Mouse (Mus musculus): ENCODE measurements around the gene Adamts14.
A peak's percentile ranks its signal among the peaks of the same experiment; 100 is the strongest.

Gene Adamts14

DNA sequence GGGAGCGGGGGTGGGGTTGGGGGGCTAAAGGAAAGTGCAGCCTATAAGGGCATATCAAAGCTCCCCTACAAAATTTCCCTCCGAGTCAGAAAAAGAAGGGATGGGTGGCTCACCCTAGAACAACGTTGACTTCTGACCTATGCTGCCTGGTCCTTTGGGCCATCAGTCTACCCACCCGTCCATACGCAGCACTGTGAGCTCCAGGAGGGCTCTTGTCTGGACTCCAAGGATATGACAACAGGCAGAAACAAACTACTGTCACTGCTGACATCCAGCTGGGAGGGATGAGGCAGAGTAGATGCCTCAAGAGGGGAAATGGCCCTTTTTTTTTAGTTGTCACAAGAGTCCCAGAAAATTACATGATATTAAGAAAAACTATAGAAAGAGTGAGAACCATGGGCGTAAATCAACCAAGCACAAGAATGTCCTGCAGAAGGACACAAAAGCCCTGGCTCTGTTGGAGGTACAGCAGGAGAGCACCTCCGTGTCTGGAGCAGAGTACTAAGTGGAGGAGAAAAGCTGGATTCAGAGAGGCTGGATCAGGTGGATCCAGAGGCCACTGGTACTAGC, 96.9 kb downstream of the Adamts14 start:
- no peak for DNase-seq

- DNase-seq: no peak
Observed at GRCm38 (mm10) chr10:61175442-61176204, 97.6 kb downstream of the Adamts14 start.

DNA sequence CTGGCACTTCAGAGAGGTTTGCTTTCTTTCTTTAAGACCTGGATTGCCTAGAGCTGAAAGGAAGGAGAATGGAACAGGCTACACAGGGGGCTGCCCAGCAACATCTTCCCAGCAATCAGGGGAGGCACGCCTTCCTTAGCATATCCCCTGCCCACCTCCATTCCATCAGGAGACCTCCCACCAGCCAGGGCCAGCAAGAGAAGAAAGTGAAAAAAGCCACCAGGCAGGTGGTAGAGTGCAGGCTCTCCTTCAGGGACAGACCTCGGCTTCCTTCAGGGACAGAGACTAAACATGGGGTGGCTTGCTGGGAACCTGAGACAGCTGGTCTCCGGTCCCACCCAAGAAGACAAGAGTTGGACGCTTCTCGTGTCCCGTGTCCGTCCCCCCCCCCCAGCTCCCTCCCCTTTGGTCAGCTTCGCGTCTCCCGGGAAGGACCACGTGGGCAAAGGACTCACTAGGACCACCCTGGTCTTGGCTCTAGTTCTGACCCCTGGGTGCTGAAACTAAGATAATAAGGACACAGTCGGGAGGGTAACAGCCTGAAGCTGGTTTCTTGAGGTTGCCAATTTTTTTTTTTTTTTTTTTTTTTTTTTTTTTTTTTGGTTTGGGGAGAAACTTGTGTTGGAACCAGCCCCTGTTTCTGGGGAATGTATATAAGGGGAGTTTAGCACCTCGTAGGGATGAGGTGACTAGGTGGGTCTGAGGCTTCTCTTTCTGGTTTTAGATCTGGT, 98.4 kb downstream of the Adamts14 start:
- DNase-seq: no peak

DNA sequence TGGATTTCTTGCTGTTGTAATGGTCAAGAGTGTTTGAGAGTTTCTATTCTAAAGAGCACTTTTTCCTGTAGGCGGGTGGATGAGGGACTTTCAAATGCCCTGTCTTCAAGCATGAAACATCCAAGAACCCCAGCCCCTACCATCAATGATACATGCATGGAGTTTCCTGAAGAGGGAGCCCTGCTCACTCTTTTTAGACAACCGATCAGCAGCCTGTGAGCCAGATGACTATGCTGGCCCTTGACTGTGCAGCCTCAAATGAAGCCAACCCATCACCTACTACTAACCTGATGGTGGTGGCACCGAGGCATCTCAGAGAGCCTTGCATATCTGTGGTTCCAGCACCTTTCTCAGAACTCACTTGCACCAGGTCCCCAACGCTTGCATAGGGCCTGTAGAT, 100.7 kb downstream of the Adamts14 start:
- DNase-seq: no peak

- DNase-seq: no peak
Observed at GRCm38 (mm10) chr10:61171654-61172053, 101.6 kb downstream of the Adamts14 start, which contains the start of gene Tbata. Gene Tbata (plus strand): TSS chr10:61171954.

DNA sequence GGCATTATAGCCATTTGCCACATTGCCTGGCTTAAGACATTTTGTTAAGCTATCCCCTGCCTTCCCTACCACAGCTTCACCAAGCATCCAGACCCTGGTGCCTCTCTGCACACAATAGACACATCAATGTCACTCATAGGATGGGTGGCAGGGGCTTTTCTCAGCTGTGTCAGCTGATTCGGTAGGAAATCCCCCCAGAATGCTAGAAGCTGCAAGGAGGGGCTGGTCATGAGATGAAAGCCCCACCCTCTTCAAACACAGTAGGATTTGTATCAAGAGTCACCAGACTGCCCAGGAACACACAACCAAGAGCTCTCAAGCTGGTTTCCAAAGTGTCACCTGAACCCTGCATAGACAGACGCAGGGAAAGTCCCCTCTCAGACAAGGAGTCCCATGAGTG, 104.8 kb downstream of the Adamts14 start:
- DNase-seq: no peak

DNA sequence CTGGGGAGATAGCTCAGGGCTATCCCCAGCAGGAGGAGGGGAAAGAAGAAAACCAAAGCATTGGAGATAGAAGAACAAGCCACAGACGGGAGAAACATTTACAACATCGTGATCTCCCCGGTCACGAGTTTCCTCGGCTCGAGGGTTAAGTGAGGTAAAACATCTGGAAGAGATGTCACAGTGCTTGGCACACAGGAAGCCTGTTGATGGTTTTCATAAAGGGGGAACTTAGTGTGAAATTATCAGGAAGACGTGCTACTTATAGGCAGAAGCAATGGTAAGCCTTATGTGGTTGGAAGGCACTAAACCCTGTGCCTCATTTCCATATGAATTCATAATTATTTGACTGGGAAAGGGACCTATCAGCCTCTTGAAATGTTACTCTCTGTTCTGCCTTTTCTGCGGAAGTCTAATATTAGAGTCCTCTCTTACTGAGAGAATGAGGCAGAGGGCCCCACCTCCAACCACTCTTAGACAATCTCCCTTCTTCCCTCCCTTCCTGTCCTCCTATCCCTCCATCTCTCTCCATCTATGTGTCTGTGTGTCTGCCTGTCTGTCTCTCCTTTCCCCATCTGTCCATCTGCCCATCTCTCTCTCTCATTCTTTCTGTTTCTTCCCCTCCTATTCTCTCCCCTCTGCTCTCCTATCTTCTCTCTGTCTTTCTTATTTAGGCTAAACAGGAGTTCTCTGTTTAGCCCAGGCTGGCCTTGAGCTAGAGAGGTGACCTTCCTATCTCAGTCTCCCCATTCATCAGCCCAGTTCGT, 105.7 kb downstream of the Adamts14 start:
- DNase-seq: no peak

- DNase-seq: peak; percentile 22
Observed at GRCm38 (mm10) chr10:61162366-61162765, 110.9 kb downstream of the Adamts14 start.

DNA sequence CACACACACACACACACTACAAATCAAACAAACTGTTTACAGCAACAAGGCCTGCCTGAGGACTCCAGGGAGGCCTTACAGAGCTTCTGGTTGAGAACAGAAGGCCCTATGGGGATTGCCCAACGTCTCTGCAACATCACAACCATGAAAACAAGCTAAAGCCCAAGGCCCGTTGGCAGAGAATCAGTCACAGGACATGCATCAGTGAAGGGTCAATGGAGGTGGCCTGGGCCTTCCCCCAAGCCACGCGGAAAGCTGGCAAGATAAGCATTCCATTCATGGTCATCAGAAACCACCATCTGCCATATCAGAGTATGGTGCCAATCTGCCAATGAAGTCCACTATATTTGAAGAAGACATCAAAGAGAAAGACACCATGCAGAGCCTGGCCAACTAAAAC, 112.6 kb downstream of the Adamts14 start:
- DNase-seq: no peak

DNA sequence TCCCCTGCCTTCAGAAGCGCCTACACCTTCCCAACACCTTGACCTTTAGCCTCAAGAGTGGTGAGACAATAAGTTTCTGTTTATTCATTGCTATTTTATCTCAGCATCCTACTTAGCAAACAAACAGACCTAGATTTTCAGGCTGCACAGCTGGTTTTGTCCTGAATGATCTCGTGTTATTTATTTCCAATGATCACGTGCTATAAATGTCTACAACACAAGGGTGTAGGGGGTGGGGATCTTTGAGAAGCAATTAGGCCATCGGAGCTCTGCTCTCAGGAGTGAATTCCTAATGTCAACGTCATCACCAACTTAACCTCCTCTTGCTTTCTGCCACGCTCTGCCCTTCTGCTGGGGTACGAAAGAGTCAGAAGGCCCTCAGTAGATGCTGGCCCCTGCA, 113.1 kb downstream of the Adamts14 start:
- no peak for DNase-seq

GRCm38 (mm10) chr10:61158594-61158993, 114.6 kb downstream of the Adamts14 start:
- no peak for DNase-seq

- DNase-seq: no peak
Observed at GRCm38 (mm10) chr10:61156453-61156852, 116.8 kb downstream of the Adamts14 start.

- no peak for DNase-seq
Observed at GRCm38 (mm10) chr10:61155611-61156010, 117.6 kb downstream of the Adamts14 start.

DNA sequence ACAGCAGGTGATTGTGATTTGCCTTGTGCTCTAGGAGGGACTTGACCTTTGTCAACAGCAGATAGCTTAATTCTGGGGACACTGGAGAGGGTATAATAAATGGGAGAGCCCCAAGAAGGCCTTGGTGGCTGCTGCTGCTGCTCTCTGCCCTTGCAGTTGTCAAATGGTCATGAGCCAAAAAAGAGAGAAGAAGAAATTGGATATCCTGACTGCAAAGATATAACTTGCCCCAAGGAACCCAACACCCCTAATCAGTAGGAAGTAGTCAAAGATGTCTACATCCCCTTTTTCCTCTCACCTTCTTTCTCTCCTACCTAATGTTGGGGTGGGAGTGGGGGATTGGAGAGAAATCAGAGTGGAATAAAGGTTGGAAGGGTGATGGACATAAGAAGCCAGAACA, 121.1 kb downstream of the Adamts14 start:
- no peak for DNase-seq

- DNase-seq: no peak
Observed at GRCm38 (mm10) chr10:61150616-61151015, 122.6 kb downstream of the Adamts14 start.

DNA sequence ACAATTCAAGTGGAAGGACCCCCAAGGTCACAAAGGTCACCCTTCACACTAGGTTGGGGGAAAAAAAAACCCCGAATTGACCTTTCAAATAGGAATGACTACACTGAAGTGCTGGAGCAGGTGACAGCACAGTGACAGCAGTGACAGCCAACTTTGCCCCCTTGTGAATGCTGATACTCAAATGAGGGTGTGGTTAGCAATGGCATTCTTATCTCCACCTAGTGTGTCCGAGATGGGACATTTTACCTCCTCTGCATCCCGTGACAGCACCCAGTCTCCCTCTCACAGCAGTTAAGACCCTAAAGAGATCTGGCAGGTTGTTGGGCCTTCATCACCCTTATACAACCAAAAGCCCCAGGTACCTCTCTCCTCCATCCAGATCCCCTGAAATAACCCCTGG, 123.8 kb downstream of the Adamts14 start:
- DNase-seq: no peak

DNA sequence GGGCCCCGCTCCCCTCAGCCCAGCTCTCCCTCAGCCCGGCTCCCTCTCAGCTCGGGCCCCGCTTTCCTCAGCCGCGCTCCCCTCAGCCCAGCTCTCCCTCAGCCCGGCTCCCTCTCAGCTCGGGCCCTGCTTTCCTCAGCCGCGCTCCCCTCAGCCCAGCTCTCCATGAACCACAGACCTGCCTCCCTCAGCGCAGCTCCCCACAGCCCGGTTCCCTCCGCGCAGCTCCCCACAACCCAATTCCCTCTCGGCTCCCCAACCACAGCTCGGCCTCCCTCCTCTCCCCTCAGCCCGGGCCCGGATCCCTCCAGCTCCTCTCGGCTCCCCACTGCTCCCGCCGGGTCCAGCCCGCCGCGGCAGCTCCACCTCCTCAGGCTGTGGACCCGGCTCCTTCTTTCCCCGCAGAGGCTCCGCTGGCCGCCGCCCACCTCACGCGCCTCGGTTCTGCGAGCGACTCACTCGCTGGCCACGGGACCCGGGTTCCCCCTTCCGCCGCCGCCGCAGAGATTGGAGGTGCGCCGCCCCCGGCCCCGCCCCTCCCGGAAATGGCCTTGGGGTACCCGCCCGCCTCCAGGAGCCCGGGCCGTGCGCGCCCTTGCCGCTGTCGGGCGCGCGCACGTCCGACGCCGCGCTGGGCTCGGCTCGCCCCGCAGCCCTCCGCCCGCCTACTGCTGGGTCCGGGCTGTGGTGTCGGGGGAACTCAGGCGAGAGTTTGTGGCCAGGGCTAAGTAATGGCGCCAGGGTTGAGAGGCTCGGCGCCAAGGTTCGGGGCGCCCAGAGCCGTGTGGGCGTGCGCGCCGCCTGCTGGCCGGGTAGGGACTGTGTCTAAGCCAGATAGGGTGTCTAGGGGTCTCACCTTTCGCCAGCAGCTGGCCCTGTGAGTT, 125.8 kb downstream of the Adamts14 start, which contains the start of gene Sgpl1:
Gene Sgpl1, minus strand, starts transcription at position 547 of the 884 bp plus-strand sequence.
- DNase-seq: peak; percentile 90
